Mouse (Mus musculus) MEL (cell line): Measurements from ENCODE around the gene Vwde. TPM values are rescaled to one million over a fixed set of nuclear protein-coding genes. Genes with fewer than 3 reads are reported as not detected.

ENCODE experiments used
- DNase-seq: peaks from one replicate; pipeline ENCODE4 v3.0.0; 2011; ENCODE audit warnings: low read depth, low spot score
- H3K27ac ChIP-seq: 2 replicates; pipeline ENCODE4 v1.5.1; 2012; ENCODE audit warnings: low read depth, mild to moderate bottlenecking, control low read depth, low read length, moderate library complexity; ENCODE audit not compliant: control insufficient read depth
- H3K27me3 ChIP-seq, 2 experiments: fragments of 150-350 bp in 1 of 2; sonication (generic) in 1 of 2; 2 replicates each; pipeline ENCODE4 v1.6.1; 2012; ENCODE audit warnings: low read length in 2 of 2, mild to moderate bottlenecking in 2 of 2, improper control_type of control experiment in 1 of 2, moderate library complexity in 1 of 2; ENCODE audit not compliant: insufficient read depth in 2 of 2, control insufficient read depth in 1 of 2
- H3K36me3 ChIP-seq, 2 experiments: 2 replicates each; pipeline ENCODE4 v1.6.1; 2012 to 2014; ENCODE audit warnings: low read length in 2 of 2, improper control_type of control experiment in 1 of 2, inconsistent platforms in 1 of 2, mild to moderate bottlenecking in 1 of 2; ENCODE audit not compliant: insufficient read depth in 2 of 2, control insufficient read depth in 1 of 2
- H3K4me1 ChIP-seq, 2 experiments: fragments of 150-350 bp in 1 of 2; sonication (generic) in 1 of 2; 2 replicates each; pipeline ENCODE4 v1.6.1; 2012; ENCODE audit warnings: low read length in 2 of 2, improper control_type of control experiment in 1 of 2, mild to moderate bottlenecking in 1 of 2; ENCODE audit not compliant: insufficient read depth in 2 of 2, control insufficient read depth in 1 of 2
- H3K4me3 ChIP-seq, 2 experiments: fragments of 150-350 bp in 1 of 2; sonication (generic) in 1 of 2; 2 replicates each; pipeline ENCODE4 v1.5.1; 2012; ENCODE audit warnings: low read depth in 2 of 2, low read length in 2 of 2, mild to moderate bottlenecking in 2 of 2, moderate library complexity in 2 of 2, control low read depth in 1 of 2, improper control_type of control experiment in 1 of 2; ENCODE audit not compliant: control insufficient read depth in 1 of 2, insufficient read depth in 1 of 2
- H3K79me2 ChIP-seq: 2 replicates; pipeline ENCODE4 v1.6.1; 2012; ENCODE audit warnings: mild to moderate bottlenecking, low read length, moderate library complexity; ENCODE audit not compliant: control insufficient read depth, poor library complexity, insufficient read depth
- H3K9ac ChIP-seq: 2 replicates; pipeline ENCODE4 v1.6.1; 2012; ENCODE audit warnings: low read depth, mild to moderate bottlenecking, control low read depth, low read length, moderate library complexity; ENCODE audit not compliant: control insufficient read depth, poor library complexity, severe bottlenecking
- H3K9me3 ChIP-seq: fragments of 150-350 bp; sonication (generic); replicated peaks from 2 replicates; pipeline ENCODE4 v1.6.1; 2012; ENCODE audit warnings: mild to moderate bottlenecking, low read length, improper control_type of control experiment, moderate library complexity; ENCODE audit not compliant: insufficient read depth
- BHLHE40 ChIP-seq: IDR thresholded peaks from 2 replicates; pipeline ENCODE4 v1.6.1; 2012; ENCODE audit warnings: low read depth, mild to moderate bottlenecking, inconsistent platforms, low read length, improper control_type of control experiment, borderline replicate concordance
- CHD1 ChIP-seq: IDR thresholded peaks from 2 replicates; pipeline ENCODE4 v1.6.1; 2012; ENCODE audit warnings: low read depth, mild to moderate bottlenecking, inconsistent platforms, low read length, improper control_type of control experiment
- CHD2 ChIP-seq: IDR thresholded peaks from 2 replicates; pipeline ENCODE4 v1.6.1; 2011; ENCODE audit warnings: low read length, improper control_type of control experiment
- ELF1 ChIP-seq: IDR thresholded peaks from 2 replicates; pipeline ENCODE4 v1.6.1; 2014; ENCODE audit warnings: low read depth, mild to moderate bottlenecking, inconsistent platforms, low read length, improper control_type of control experiment, moderate library complexity
- EP300 ChIP-seq, 2 experiments: IDR thresholded peaks; 2 replicates each; pipeline ENCODE4 v1.6.1; 2011; ENCODE audit warnings: improper control_type of control experiment in 2 of 2, low read length in 2 of 2, low read depth in 1 of 2, mild to moderate bottlenecking in 1 of 2
- GABPA ChIP-seq: IDR thresholded peaks from 2 replicates; pipeline ENCODE4 v1.6.1; 2012; ENCODE audit warnings: low read depth, mild to moderate bottlenecking, inconsistent platforms, low read length, improper control_type of control experiment, moderate library complexity
- MAX ChIP-seq: IDR thresholded peaks from 2 replicates; pipeline ENCODE4 v1.6.1; 2011; ENCODE audit warnings: low read length, improper control_type of control experiment
- MEF2A ChIP-seq: IDR thresholded peaks from 2 replicates; pipeline ENCODE4 v1.6.1; 2014; ENCODE audit warnings: low read depth, mild to moderate bottlenecking, inconsistent platforms, low read length, improper control_type of control experiment; ENCODE audit not compliant: poor library complexity, insufficient replicate concordance, severe bottlenecking; ENCODE audit errors: extremely low read depth
- MXI1 ChIP-seq: IDR thresholded peaks from 2 replicates; pipeline ENCODE4 v1.6.1; 2011; ENCODE audit warnings: mild to moderate bottlenecking, low read depth, low read length, improper control_type of control experiment
- NELFE ChIP-seq: IDR thresholded peaks from 2 replicates; pipeline ENCODE4 v1.6.1; 2011; ENCODE audit warnings: low read depth, low read length, improper control_type of control experiment
- POLR2A ChIP-seq, 2 experiments: IDR thresholded peaks; 2 replicates each; pipeline ENCODE4 v1.6.1; 2011 to 2012; ENCODE audit warnings: low read length in 2 of 2, mild to moderate bottlenecking in 2 of 2, control low read depth in 1 of 2, improper control_type of control experiment in 1 of 2, low read depth in 1 of 2, moderate library complexity in 1 of 2; ENCODE audit not compliant: control insufficient read depth in 1 of 2, insufficient read depth in 1 of 2, poor library complexity in 1 of 2
- POLR2AphosphoS5 ChIP-seq: IDR thresholded peaks from 2 replicates; pipeline ENCODE4 v1.6.1; 2012; ENCODE audit warnings: low read depth, borderline replicate concordance, mild to moderate bottlenecking, inconsistent platforms, low read length, moderate library complexity, mixed read lengths
- RAD21 ChIP-seq: IDR thresholded peaks from 2 replicates; pipeline ENCODE4 v1.6.1; 2011; ENCODE audit warnings: mild to moderate bottlenecking, low read depth, low read length, improper control_type of control experiment
- SIN3A ChIP-seq: IDR thresholded peaks from 2 replicates; pipeline ENCODE4 v1.6.1; 2012; ENCODE audit warnings: low read length, improper control_type of control experiment, inconsistent platforms
- TBP ChIP-seq: IDR thresholded peaks from 2 replicates; pipeline ENCODE4 v1.8.0; 2011; ENCODE audit warnings: low read depth, low read length, improper control_type of control experiment
- TCF12 ChIP-seq: IDR thresholded peaks from 2 replicates; pipeline ENCODE4 v1.6.1; 2014; ENCODE audit warnings: low read depth, mild to moderate bottlenecking, inconsistent platforms, low read length, improper control_type of control experiment, moderate library complexity
- USF1 ChIP-seq: IDR thresholded peaks from 2 replicates; pipeline ENCODE4 v1.6.1; 2014; ENCODE audit warnings: low read depth, mild to moderate bottlenecking, inconsistent platforms, low read length, improper control_type of control experiment, moderate library complexity
- USF2 ChIP-seq, 2 experiments: IDR thresholded peaks; 2 replicates each; pipeline ENCODE4 v1.6.1; 2011 to 2012; ENCODE audit warnings: improper control_type of control experiment in 2 of 2, low read length in 2 of 2, borderline replicate concordance in 1 of 2, inconsistent platforms in 1 of 2, low read depth in 1 of 2, mild to moderate bottlenecking in 1 of 2; ENCODE audit not compliant: insufficient read depth in 1 of 2
- ZC3H11A ChIP-seq: IDR thresholded peaks from 2 replicates; pipeline ENCODE4 v1.6.1; 2012; ENCODE audit warnings: low read depth, mild to moderate bottlenecking, inconsistent platforms, low read length, improper control_type of control experiment
- ZKSCAN1 ChIP-seq: IDR thresholded peaks from 2 replicates; pipeline ENCODE4 v1.6.1; 2012; ENCODE audit warnings: low read depth, mild to moderate bottlenecking, inconsistent platforms, low read length, improper control_type of control experiment, moderate library complexity
- ZNF384 ChIP-seq: IDR thresholded peaks from 2 replicates; pipeline ENCODE4 v1.6.1; 2012; ENCODE audit warnings: low read depth, mild to moderate bottlenecking, inconsistent platforms, low read length, improper control_type of control experiment
- polyA plus RNA-seq, 2 experiments: library from polyadenylated mRNA; stranded (reverse) in 1 of 2; unstranded in 1 of 2; fragments of >175 nt in 1 of 2; fragments of >200 nt in 1 of 2; gene quantifications; 2 replicates each; pipeline versions ENCODE4 v1.2.1 to v1.2.4; 2012; ENCODE audit warnings: low replicate concordance in 2 of 2, low read depth in 1 of 2; ENCODE audit not compliant: insufficient read length in 2 of 2, insufficient read depth in 1 of 2, missing spikeins in 1 of 2
- total RNA-seq: library from RNA; depleted of rRNA; stranded (reverse); fragments of 300-350 nt; gene quantifications from 2 replicates; pipeline ENCODE4 v1.2.3, GENCODE M21; 2012

The Vwde gene
- total and polyA plus RNA-seq, 3 experiments: not detected

- no peak for DNase-seq
- Histone ChIP-seq H3K9ac (no peak overlapping the region), H3K4me1 (no peaks in the 10 kb centered on the region), H3K9me3 (no peaks in the 10 kb centered on the region), H3K4me3 (no peak overlapping the region), H3K27me3 (peaks cover 0 to 2% of the 10 kb centered on the region in 2 experiments; a peak in 1 of 4 replicates), H3K79me2 (no peaks in the 10 kb centered on the region), H3K27ac (no peak overlapping the region), H3K36me3 (no peaks in the 10 kb centered on the region)
- TF ChIP-seq POLR2A (IDR thresholded peaks at IDR 0.05; ENCODE audit: control insufficient read depth in 1 of 2, insufficient read depth in 1 of 2, low read depth in 1 of 2, low read length in 2 of 2, poor library complexity in 1 of 2): no peak
- TF ChIP-seq CHD2: no peak
- TF ChIP-seq ZC3H11A: no peak
- TF ChIP-seq EP300 (IDR thresholded peaks at IDR 0.05; ENCODE audit: low read depth in 1 of 2, low read length in 2 of 2): no peak
- no peak for TF ChIP-seq MAX
- TF ChIP-seq CHD1: no peak
- no peak for TF ChIP-seq POLR2AphosphoS5
- no peak for TF ChIP-seq USF1
- TF ChIP-seq BHLHE40: no peak
- TF ChIP-seq NELFE: no peak
- TF ChIP-seq MEF2A: no peak
- no peak for TF ChIP-seq ZKSCAN1
Observed at GRCm38 (mm10) chr6:13180061-13180460, 44.7 kb downstream of the Vwde start.

GRCm38 (mm10) chr6:13169459-13170150, 55.2 kb downstream of the Vwde start:
- Histone ChIP-seq H3K4me1 (no peaks in the 10 kb centered on the region), H3K36me3 (no peaks in the 10 kb centered on the region), H3K9ac (no peak overlapping the region), H3K4me3 (no peak overlapping the region), H3K9me3 (no peaks in the 10 kb centered on the region), H3K27me3 (no peaks in the 10 kb centered on the region), H3K27ac (no peak overlapping the region), H3K79me2 (no peaks in the 10 kb centered on the region)
- no peak for DNase-seq
- TF ChIP-seq GABPA (no peak), TBP (no peak), TCF12 (no peak), ZKSCAN1 (no peak), POLR2A (IDR thresholded peaks at IDR 0.05; ENCODE audit: control insufficient read depth in 1 of 2, insufficient read depth in 1 of 2, low read depth in 1 of 2, low read length in 2 of 2, poor library complexity in 1 of 2) (no peak), NELFE (no peak), MAX (no peak), RAD21 (no peak), USF2 (IDR thresholded peaks at IDR 0.05; ENCODE audit: borderline replicate concordance in 1 of 2, insufficient read depth in 1 of 2, low read depth in 1 of 2, low read length in 2 of 2) (no peak), CHD2 (no peak), SIN3A (no peak), ZNF384 (no peak), POLR2AphosphoS5 (no peak), MXI1 (no peak), ELF1 (no peak)
